Mouse (Mus musculus) hindbrain, embryonic 15.5 days (tissue): ENCODE measurements around the gene Ccnq. TPM values are rescaled to one million over a fixed set of nuclear protein-coding genes. Genes with fewer than 3 reads are reported as not detected.

Experiments
- ATAC-seq: fragments of 200-750 bp; cut with Nextera tagmentation; 2 replicates; pipeline ENCODE4 v1.8.0; 2017; ENCODE audit warnings: low read depth, moderate number of reproducible peaks, moderate TSS enrichment; ENCODE audit not compliant: low FRiP score
- H3K27ac ChIP-seq: fragments of 300-500 bp; sonication (generic); replicated peaks from 2 replicates; pipeline ENCODE4 v1.5.1; 2015; ENCODE audit warnings: mild to moderate bottlenecking, inconsistent platforms
- H3K27me3 ChIP-seq: fragments of 300-500 bp; sonication (generic); 2 replicates; pipeline ENCODE4 v1.6.1; 2015; ENCODE audit warnings: control low read depth, inconsistent platforms
- H3K36me3 ChIP-seq: fragments of 300-500 bp; sonication (generic); 2 replicates; pipeline ENCODE4 v1.6.1; 2015; ENCODE audit warnings: control low read depth, inconsistent platforms
- H3K4me1 ChIP-seq: fragments of 300-500 bp; sonication (generic); replicated peaks from 2 replicates; pipeline ENCODE4 v1.6.1; 2015; ENCODE audit warnings: control low read depth, inconsistent platforms
- H3K4me2 ChIP-seq: fragments of 300-500 bp; sonication (generic); 2 replicates; pipeline ENCODE4 v1.6.1; 2015; ENCODE audit warnings: moderate library complexity, mild to moderate bottlenecking, inconsistent platforms
- H3K4me3 ChIP-seq: fragments of 300-500 bp; sonication (generic); 2 replicates; pipeline ENCODE4 v1.5.1; 2015; ENCODE audit warnings: mild to moderate bottlenecking, inconsistent platforms
- H3K9ac ChIP-seq: fragments of 300-500 bp; sonication (generic); 2 replicates; pipeline ENCODE4 v1.6.1; 2015; ENCODE audit warnings: inconsistent platforms
- H3K9me3 ChIP-seq: fragments of 300-500 bp; sonication (generic); 2 replicates; pipeline ENCODE4 v1.6.1; 2016; ENCODE audit warnings: control low read depth, inconsistent platforms
- WGBS: fragments of 180-500 bp; shearing (Covaris S2); methylation state at CpG from one replicate; pipeline ENCODE4 v1.1.7; 2015; 5-methylcytosine and 5-hydroxymethylcytosine counted together
- polyA plus RNA-seq: library from polyadenylated mRNA; unstranded; fragments of >200 nt; fragmentation: Nextera tagmentation; extraction: Ambion mirVana; gene quantifications from 2 replicates; pipeline ENCODE4 v1.2.1, GENCODE M21; 2015

The Ccnq gene
- 28.0 and 28.4 TPM in 2 replicates for polyA plus RNA-seq

- peak; percentile 93 for ATAC-seq
- H3K36me3 ChIP-seq: no peaks in the 10 kb centered on the region
- H3K27me3 ChIP-seq: no peaks in the 10 kb centered on the region
- H3K4me2 ChIP-seq: peak within 1 kb of the TSS; percentile 67
- no peaks in the 10 kb centered on the region for H3K9me3 ChIP-seq
- H3K4me1 ChIP-seq: peaks cover 11% of the 10 kb centered on the region
- peak within 1 kb of the TSS; percentile 58 for H3K4me3 ChIP-seq
- peak within 1 kb of the TSS; percentile 62 for H3K9ac ChIP-seq
- 10% methylated on average over 58 of the region's 59 CpGs for WGBS
- peak within 1 kb of the TSS; percentile 86 for H3K27ac ChIP-seq
Measured at GRCm38 (mm10) chr11:78750885-78751842, at the start of gene Ccnq. Ccnq (minus strand) TSS chr11:78751729.

GRCm38 (mm10) chr11:78801094-78801493 is 49.6 kb upstream of the Ccnq start:
- Histone ChIP-seq H3K9ac (no peak overlapping the region), H3K27me3 (no peaks in the 10 kb centered on the region), H3K4me1 (peaks cover 4% of the 10 kb centered on the region; the same call in 1 of the 2 replicates), H3K27ac (no peak overlapping the region), H3K4me3 (no peak overlapping the region), H3K4me2 (no peak overlapping the region), H3K9me3 (no peaks in the 10 kb centered on the region), H3K36me3 (no peaks in the 10 kb centered on the region)
- no peak for ATAC-seq
- WGBS: 93% methylated on average over 4 of the region's 4 CpGs

GRCm38 (mm10) chr11:78796072-78796729 is 44.7 kb upstream of the Ccnq start:
- Histone ChIP-seq H3K9ac (no peak overlapping the region), H3K27ac (no peak overlapping the region), H3K4me2 (no peak overlapping the region), H3K27me3 (no peaks in the 10 kb centered on the region), H3K9me3 (no peaks in the 10 kb centered on the region), H3K4me1 (peaks cover 17% of the 10 kb centered on the region), H3K4me3 (no peak overlapping the region), H3K36me3 (no peaks in the 10 kb centered on the region)
- ATAC-seq: no peak
- 86% methylated on average over 10 of the region's 10 CpGs for WGBS

- Histone ChIP-seq H3K9ac (no peak overlapping the region), H3K4me2 (no peak overlapping the region), H3K4me3 (no peak overlapping the region), H3K36me3 (no peaks in the 10 kb centered on the region), H3K27me3 (no peaks in the 10 kb centered on the region), H3K27ac (no peak overlapping the region), H3K4me1 (peaks cover 17% of the 10 kb centered on the region), H3K9me3 (no peaks in the 10 kb centered on the region)
- ATAC-seq: no peak; the same call in 1 of the 2 replicates
- 84% methylated on average over 11 of the region's 11 CpGs for WGBS
Measured at GRCm38 (mm10) chr11:78793116-78793515, 41.6 kb upstream of the Ccnq start.

GRCm38 (mm10) chr11:78792465-78792864 is 40.9 kb upstream of the Ccnq start:
- no peaks in the 10 kb centered on the region for H3K27me3 ChIP-seq
- ATAC-seq: no peak
- no peak overlapping the region for H3K27ac ChIP-seq
- no peak overlapping the region for H3K4me3 ChIP-seq
- peak overlapping the region; percentile 37 for H3K4me2 ChIP-seq
- H3K9me3 ChIP-seq: no peaks in the 10 kb centered on the region
- H3K4me1 ChIP-seq: peaks cover 17% of the 10 kb centered on the region
- H3K36me3 ChIP-seq: no peaks in the 10 kb centered on the region
- WGBS: 11% methylated on average over 11 of the region's 11 CpGs
- H3K9ac ChIP-seq: 0 out of 2 replicates have a peak overlapping the region, but pooled peaks have one; percentile 5

- H3K4me1 ChIP-seq: peaks cover 17% of the 10 kb centered on the region
- H3K4me3 ChIP-seq: no peak overlapping the region
- H3K27me3 ChIP-seq: no peaks in the 10 kb centered on the region
- ATAC-seq: no peak; the same call in 1 of the 2 replicates
- peak overlapping the region; percentile 50; the same call in 1 of the 2 replicates for H3K27ac ChIP-seq
- H3K9me3 ChIP-seq: no peaks in the 10 kb centered on the region
- H3K4me2 ChIP-seq: peak overlapping the region; percentile 37
- no peaks in the 10 kb centered on the region for H3K36me3 ChIP-seq
- WGBS: 20% methylated on average over 5 of the region's 5 CpGs
- H3K9ac ChIP-seq: 0 out of 2 replicates have a peak overlapping the region, but pooled peaks have one; percentile 5
Measured at GRCm38 (mm10) chr11:78792055-78792454, 40.5 kb upstream of the Ccnq start.

DNA sequence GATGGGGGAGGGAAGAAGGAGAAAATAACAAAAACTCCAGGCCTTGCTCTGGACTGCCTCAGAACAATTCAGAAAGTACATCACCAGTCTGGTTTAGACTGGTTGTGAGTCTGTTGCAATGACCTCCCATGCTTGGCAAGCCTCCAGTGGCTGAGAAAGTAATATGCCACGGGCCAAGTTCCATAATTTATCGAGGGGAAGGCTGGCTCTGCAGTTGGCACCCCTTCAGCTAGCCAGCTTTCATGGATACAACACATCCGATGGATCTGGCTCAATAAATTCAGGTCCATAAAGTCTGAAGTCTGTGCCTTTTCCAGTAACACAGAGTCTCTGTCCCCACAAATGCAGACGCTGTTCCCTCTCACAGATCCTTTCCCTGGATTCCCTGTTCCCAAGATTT is 40.1 kb upstream of the Ccnq start:
- peak overlapping the region; percentile 50; the same call in 1 of the 2 replicates for H3K27ac ChIP-seq
- no peaks in the 10 kb centered on the region for H3K9me3 ChIP-seq
- 0 out of 2 replicates have a peak overlapping the region, but pooled peaks have one; percentile 5 for H3K9ac ChIP-seq
- no peaks in the 10 kb centered on the region for H3K27me3 ChIP-seq
- H3K36me3 ChIP-seq: no peaks in the 10 kb centered on the region
- WGBS: 28% methylated on average over 4 of the region's 4 CpGs
- H3K4me3 ChIP-seq: no peak overlapping the region
- peaks cover 17% of the 10 kb centered on the region for H3K4me1 ChIP-seq
- ATAC-seq: peak; percentile 69; the same call in 1 of the 2 replicates
- H3K4me2 ChIP-seq: peak overlapping the region; percentile 37; the same call in 1 of the 2 replicates

- H3K4me3 ChIP-seq: no peak overlapping the region
- H3K27me3 ChIP-seq: no peaks in the 10 kb centered on the region
- H3K9me3 ChIP-seq: no peaks in the 10 kb centered on the region
- no peaks in the 10 kb centered on the region for H3K36me3 ChIP-seq
- no peak overlapping the region for H3K9ac ChIP-seq
- no peak for ATAC-seq
- H3K4me2 ChIP-seq: no peak overlapping the region
- 48% methylated on average over 11 of the region's 11 CpGs for WGBS
- H3K4me1 ChIP-seq: peaks cover 24% of the 10 kb centered on the region
- H3K27ac ChIP-seq: no peak overlapping the region
Measured at GRCm38 (mm10) chr11:78789370-78790060, 38.0 kb upstream of the Ccnq start.

DNA sequence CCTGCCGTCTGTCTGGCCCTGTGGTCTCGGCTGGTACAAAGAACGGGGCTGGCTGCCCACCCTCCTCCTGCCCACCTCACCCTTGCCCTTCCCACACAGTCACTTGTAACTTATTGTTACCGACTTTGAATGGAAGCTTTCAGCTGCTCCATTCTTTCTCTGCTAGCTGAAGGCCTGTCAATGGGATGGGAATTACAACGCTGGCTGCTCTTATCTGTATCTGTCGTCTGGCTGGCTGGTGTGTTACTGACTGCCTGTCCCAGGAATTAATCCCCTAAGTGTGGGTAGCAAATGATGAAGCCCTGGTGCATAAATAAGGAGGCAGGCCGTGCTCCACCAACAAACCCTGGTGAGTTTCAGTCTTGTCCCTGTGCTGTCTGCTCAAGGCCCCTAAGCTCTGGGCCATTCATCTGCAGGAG is 34.5 kb upstream of the Ccnq start:
- no peak overlapping the region for H3K9ac ChIP-seq
- H3K27me3 ChIP-seq: no peaks in the 10 kb centered on the region
- H3K4me1 ChIP-seq: peaks cover 7% of the 10 kb centered on the region
- no peak overlapping the region for H3K4me2 ChIP-seq
- ATAC-seq: peak; percentile 65; the same call in 1 of the 2 replicates
- whole genome bisulfite sequencing: 10% methylated on average over 7 of the region's 7 CpGs
- no peaks in the 10 kb centered on the region for H3K9me3 ChIP-seq
- no peaks in the 10 kb centered on the region for H3K36me3 ChIP-seq
- H3K4me3 ChIP-seq: no peak overlapping the region
- 0 out of 2 replicates have a peak overlapping the region, but pooled peaks have one; percentile 34 for H3K27ac ChIP-seq

- Histone ChIP-seq H3K9me3 (no peaks in the 10 kb centered on the region), H3K27ac (no peak overlapping the region), H3K4me1 (peaks cover 7% of the 10 kb centered on the region), H3K4me2 (no peak overlapping the region), H3K9ac (no peak overlapping the region), H3K4me3 (no peak overlapping the region), H3K36me3 (no peaks in the 10 kb centered on the region), H3K27me3 (no peaks in the 10 kb centered on the region)
- WGBS: 67% methylated on average over 9 of the region's 9 CpGs
- no peak for ATAC-seq
Measured at GRCm38 (mm10) chr11:78782791-78783347, 31.3 kb upstream of the Ccnq start.

DNA sequence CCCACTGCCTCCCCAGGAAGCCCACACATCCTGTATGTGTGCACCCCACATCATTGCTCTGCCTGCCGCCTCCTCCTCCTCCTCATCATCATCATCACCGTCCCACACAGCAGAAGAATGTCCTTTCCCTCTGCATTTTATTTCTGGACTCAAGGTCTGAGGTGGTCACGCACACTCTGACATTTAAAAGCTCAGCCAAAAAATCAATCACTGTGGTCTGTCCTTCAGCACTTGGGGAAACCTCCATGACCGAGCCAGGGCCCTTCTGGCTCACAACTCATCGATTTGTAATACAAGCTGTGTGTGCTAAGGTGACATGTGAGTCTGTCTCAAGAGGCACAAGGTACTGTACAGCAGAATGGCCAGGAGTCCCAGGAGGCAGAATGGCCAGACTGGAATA is 30.8 kb upstream of the Ccnq start:
- H3K27ac ChIP-seq: no peak overlapping the region

More for the DNA sequence above, 30.8 kb upstream of the Ccnq start:
- no peaks in the 10 kb centered on the region for H3K36me3 ChIP-seq
- peaks cover 7% of the 10 kb centered on the region for H3K4me1 ChIP-seq
- no peaks in the 10 kb centered on the region for H3K27me3 ChIP-seq
- no peak overlapping the region for H3K9ac ChIP-seq
- no peak overlapping the region for H3K4me3 ChIP-seq
- no peak for ATAC-seq
- H3K4me2 ChIP-seq: no peak overlapping the region
- no peaks in the 10 kb centered on the region for H3K9me3 ChIP-seq
- 85% methylated on average over 5 of the region's 5 CpGs for WGBS
